Comparison of ENCODE assay signal across 18 mouse cellular contexts in the genomic region with DNA sequence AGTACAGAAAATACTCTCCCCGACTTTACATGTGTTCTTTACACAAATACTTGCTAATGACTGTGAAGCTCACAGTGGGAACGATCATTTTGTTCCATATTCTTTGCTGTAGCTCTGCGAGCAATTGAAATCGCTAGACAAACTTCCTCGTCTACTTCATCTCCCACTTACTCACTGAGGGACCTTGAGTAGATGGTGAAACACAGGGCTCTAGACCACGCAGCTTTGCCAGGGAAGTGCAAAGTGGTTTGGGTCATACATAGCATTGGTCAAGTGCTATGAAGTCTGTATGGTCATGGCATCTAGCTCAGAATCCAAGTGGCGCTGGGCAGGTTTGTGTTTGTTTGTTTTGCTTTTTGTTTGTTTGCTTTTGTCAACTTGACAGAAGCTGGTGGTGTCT.
"Had no signal": no experiment of that assay in that cellular context is flagged by ENCODE, and none has a peak within 500 bp of the region (broad histone marks: within the 10 kb centered on the region; RNA-seq: fewer than 3 reads in every experiment).

No protein-coding gene starts in this region.

- H3K36me3 ChIP-seq: limb, embryonic 12.5 days; limb, embryonic 15.5 days; midbrain, embryonic 13.5 days had no signal

- H3K9ac ChIP-seq: limb, embryonic 12.5 days; limb, embryonic 15.5 days; liver, embryonic 14.5 days; liver, postnatal 0 days; lung, embryonic 14.5 days; midbrain, embryonic 13.5 days had no signal

- H3K27ac ChIP-seq: limb, embryonic 12.5 days; limb, embryonic 15.5 days; liver, embryonic 14.5 days; midbrain, embryonic 13.5 days; stomach, postnatal 0 days had no signal

- H3K4me2 ChIP-seq: limb, embryonic 12.5 days; limb, embryonic 15.5 days; liver, embryonic 11.5 days; lung, embryonic 14.5 days; midbrain, embryonic 13.5 days had no signal

- H3K4me3 ChIP-seq: limb, embryonic 12.5 days; limb, embryonic 15.5 days; midbrain, embryonic 13.5 days had no signal

- H3K27me3 ChIP-seq: limb, embryonic 15.5 days; midbrain, embryonic 13.5 days had no signal

- DNase-seq: kidney, adult 18-20 months; kidney, adult 9 months; kidney, postnatal 14 days; kidney, postnatal 4 days; left cerebral cortex, postnatal 4 days; liver, postnatal 0 days; lung, embryonic 14.5 days; lung, postnatal 14 days; thymus, adult 2 months; thymus, postnatal 25 days had no signal

- H3K9me3 ChIP-seq: limb, embryonic 12.5 days; limb, embryonic 15.5 days; midbrain, embryonic 13.5 days had no signal

- ATAC-seq: intestine, embryonic 16.5 days; liver, postnatal 0 days; midbrain, embryonic 13.5 days; midbrain, embryonic 16.5 days had no signal
